ENCODE assay signal across 31 mouse cellular contexts in genomic region chr4:139057291-139057690, GRCm38 (mm10). TPM values are rescaled to one million over a fixed set of nuclear protein-coding genes. Genes with fewer than 3 reads are reported as not detected.
"Had no signal": no experiment of that assay in that cellular context is flagged by ENCODE, and none has a peak within 500 bp of the region (broad histone marks: within the 10 kb centered on the region; RNA-seq: fewer than 3 reads in every experiment).

No protein-coding gene starts in this region.

- H3K36me3 ChIP-seq: heart, embryonic 10.5 days; heart, embryonic 12.5 days; hindbrain, embryonic 13.5 days; hindbrain, embryonic 15.5 days; intestine, embryonic 15.5 days; limb, embryonic 10.5 days; limb, embryonic 12.5 days; liver, embryonic 13.5 days had no signal

- H3K4me2 ChIP-seq: heart, embryonic 12.5 days; hindbrain, embryonic 13.5 days; hindbrain, embryonic 15.5 days; intestine, embryonic 15.5 days; limb, embryonic 12.5 days; liver, embryonic 11.5 days; liver, embryonic 13.5 days had no signal

- H3K27me3 ChIP-seq: liver, embryonic 13.5 days had no signal

- H3K9me3 ChIP-seq: heart, embryonic 10.5 days; heart, embryonic 12.5 days; hindbrain, embryonic 13.5 days; hindbrain, embryonic 15.5 days; intestine, embryonic 15.5 days; limb, embryonic 10.5 days; limb, embryonic 12.5 days; liver, embryonic 13.5 days had no signal

- ATAC-seq: inflammation-experienced regulatory T-cells, adult 6 months; intestine, embryonic 15.5 days; intestine, postnatal 0 days had no signal

- H3K4me1 ChIP-seq: intestine, embryonic 15.5 days; limb, embryonic 10.5 days; limb, embryonic 12.5 days; liver, embryonic 13.5 days had no signal

- H3K4me3 ChIP-seq: gastrocnemius, adult 2 months; heart, embryonic 10.5 days; heart, embryonic 12.5 days; hindbrain, embryonic 13.5 days; hindbrain, embryonic 15.5 days; intestine, embryonic 15.5 days; layer of hippocampus, adult 2 months; limb, embryonic 10.5 days; limb, embryonic 12.5 days; liver, embryonic 13.5 days had no signal

- H3K9ac ChIP-seq: heart, embryonic 12.5 days; hindbrain, embryonic 13.5 days; hindbrain, embryonic 15.5 days; intestine, embryonic 15.5 days; limb, embryonic 12.5 days; liver, embryonic 13.5 days had no signal

- H3K27ac ChIP-seq: gastrocnemius, adult 2 months; heart, embryonic 10.5 days; hindbrain, embryonic 13.5 days; hindbrain, embryonic 15.5 days; intestine, embryonic 15.5 days; layer of hippocampus, adult 2 months; limb, embryonic 10.5 days; limb, embryonic 12.5 days; liver, embryonic 13.5 days had no signal

- DNase-seq: gastrocnemius, adult 2 months; gastrocnemius, postnatal 10 days; gastrocnemius, postnatal 25 days; heart, adult 18-20 months; heart, postnatal 10 days; heart, postnatal 4 days; kidney, adult 18-20 months; kidney, adult 8-10 months; kidney, postnatal 10 days; kidney, postnatal 25 days; kidney, postnatal 4 days; liver; liver, embryonic 13.5 days had no signal

RNA-seq across cellular contexts. Expression of gene Htr6, which starts 18.1 kb away (rescaled TPM):
- total RNA-seq: gastrocnemius, adult 2 months; gastrocnemius, postnatal 10 days; gastrocnemius, postnatal 25 days; gastrocnemius, postnatal 4 days; granulocyte monocyte progenitor cell, adult 5-6 weeks; heart, adult 18-20 months; heart, adult 8-10 months; heart, postnatal 10 days; heart, postnatal 25 days; heart, postnatal 4 days had no signal
- polyA plus RNA-seq: heart, embryonic 10.5 days; heart, embryonic 12.5 days; heart, embryonic 14.5 days; heart, embryonic 16.5 days; hindbrain, embryonic 11.5 days; inflammation-experienced regulatory T-cells, adult 6 months; intestine, postnatal 0 days; limb, embryonic 10.5 days; liver, embryonic 11.5 days; liver, embryonic 13.5 days had no signal

RNA-seq across cellular contexts. Expression of gene Nbl1, which starts 35.5 kb away (rescaled TPM):
- total RNA-seq: granulocyte monocyte progenitor cell, adult 5-6 weeks had no signal
